Mouse (Mus musculus) MEL (cell line): ENCODE measurements around the gene Myh9. TPM values are rescaled to one million over a fixed set of nuclear protein-coding genes. Genes with fewer than 3 reads are reported as not detected.

Experiments used
- DNase-seq: peaks from one replicate; pipeline ENCODE4 v3.0.0; 2011; ENCODE audit warnings: low read depth, low spot score
- H3K27ac ChIP-seq: 2 replicates; pipeline ENCODE4 v1.5.1; 2012; ENCODE audit warnings: low read depth, mild to moderate bottlenecking, control low read depth, low read length, moderate library complexity; ENCODE audit not compliant: control insufficient read depth
- H3K27me3 ChIP-seq, 2 experiments: fragments of 150-350 bp in 1 of 2; sonication (generic) in 1 of 2; 2 replicates each; pipeline ENCODE4 v1.6.1; 2012; ENCODE audit warnings: low read length in 2 of 2, mild to moderate bottlenecking in 2 of 2, improper control_type of control experiment in 1 of 2, moderate library complexity in 1 of 2; ENCODE audit not compliant: insufficient read depth in 2 of 2, control insufficient read depth in 1 of 2
- H3K36me3 ChIP-seq, 2 experiments: 2 replicates each; pipeline ENCODE4 v1.6.1; 2012 to 2014; ENCODE audit warnings: low read length in 2 of 2, improper control_type of control experiment in 1 of 2, inconsistent platforms in 1 of 2, mild to moderate bottlenecking in 1 of 2; ENCODE audit not compliant: insufficient read depth in 2 of 2, control insufficient read depth in 1 of 2
- H3K4me1 ChIP-seq, 2 experiments: fragments of 150-350 bp in 1 of 2; sonication (generic) in 1 of 2; 2 replicates each; pipeline ENCODE4 v1.6.1; 2012; ENCODE audit warnings: low read length in 2 of 2, improper control_type of control experiment in 1 of 2, mild to moderate bottlenecking in 1 of 2; ENCODE audit not compliant: insufficient read depth in 2 of 2, control insufficient read depth in 1 of 2
- H3K4me3 ChIP-seq, 2 experiments: fragments of 150-350 bp in 1 of 2; sonication (generic) in 1 of 2; 2 replicates each; pipeline ENCODE4 v1.5.1; 2012; ENCODE audit warnings: low read depth in 2 of 2, low read length in 2 of 2, mild to moderate bottlenecking in 2 of 2, moderate library complexity in 2 of 2, control low read depth in 1 of 2, improper control_type of control experiment in 1 of 2; ENCODE audit not compliant: control insufficient read depth in 1 of 2, insufficient read depth in 1 of 2
- H3K79me2 ChIP-seq: 2 replicates; pipeline ENCODE4 v1.6.1; 2012; ENCODE audit warnings: mild to moderate bottlenecking, low read length, moderate library complexity; ENCODE audit not compliant: control insufficient read depth, poor library complexity, insufficient read depth
- H3K9ac ChIP-seq: 2 replicates; pipeline ENCODE4 v1.6.1; 2012; ENCODE audit warnings: low read depth, mild to moderate bottlenecking, control low read depth, low read length, moderate library complexity; ENCODE audit not compliant: control insufficient read depth, poor library complexity, severe bottlenecking
- H3K9me3 ChIP-seq: fragments of 150-350 bp; sonication (generic); replicated peaks from 2 replicates; pipeline ENCODE4 v1.6.1; 2012; ENCODE audit warnings: mild to moderate bottlenecking, low read length, improper control_type of control experiment, moderate library complexity; ENCODE audit not compliant: insufficient read depth
- BHLHE40 ChIP-seq: IDR thresholded peaks from 2 replicates; pipeline ENCODE4 v1.6.1; 2012; ENCODE audit warnings: low read depth, mild to moderate bottlenecking, inconsistent platforms, low read length, improper control_type of control experiment, borderline replicate concordance
- CHD2 ChIP-seq: IDR thresholded peaks from 2 replicates; pipeline ENCODE4 v1.6.1; 2011; ENCODE audit warnings: low read length, improper control_type of control experiment
- E2F4 ChIP-seq: IDR thresholded peaks from 2 replicates; pipeline ENCODE4 v1.6.1; 2011; ENCODE audit warnings: low read depth, low read length, improper control_type of control experiment, borderline replicate concordance
- ELF1 ChIP-seq: IDR thresholded peaks from 2 replicates; pipeline ENCODE4 v1.6.1; 2014; ENCODE audit warnings: low read depth, mild to moderate bottlenecking, inconsistent platforms, low read length, improper control_type of control experiment, moderate library complexity
- EP300 ChIP-seq, 2 experiments: IDR thresholded peaks; 2 replicates each; pipeline ENCODE4 v1.6.1; 2011; ENCODE audit warnings: improper control_type of control experiment in 2 of 2, low read length in 2 of 2, low read depth in 1 of 2, mild to moderate bottlenecking in 1 of 2
- ETS1 ChIP-seq: IDR thresholded peaks from 2 replicates; pipeline ENCODE4 v1.6.1; 2012; ENCODE audit warnings: low read depth, mild to moderate bottlenecking, inconsistent platforms, low read length, improper control_type of control experiment, moderate library complexity
- GATA1 ChIP-seq: IDR thresholded peaks from 2 replicates; pipeline ENCODE4 v1.6.1; 2011; ENCODE audit warnings: low read depth, low read length, improper control_type of control experiment
- MAX ChIP-seq: IDR thresholded peaks from 2 replicates; pipeline ENCODE4 v1.6.1; 2011; ENCODE audit warnings: low read length, improper control_type of control experiment
- MEF2A ChIP-seq: IDR thresholded peaks from 2 replicates; pipeline ENCODE4 v1.6.1; 2014; ENCODE audit warnings: low read depth, mild to moderate bottlenecking, inconsistent platforms, low read length, improper control_type of control experiment; ENCODE audit not compliant: poor library complexity, insufficient replicate concordance, severe bottlenecking; ENCODE audit errors: extremely low read depth
- MXI1 ChIP-seq: IDR thresholded peaks from 2 replicates; pipeline ENCODE4 v1.6.1; 2011; ENCODE audit warnings: mild to moderate bottlenecking, low read depth, low read length, improper control_type of control experiment
- MYC ChIP-seq: IDR thresholded peaks from 2 replicates; pipeline ENCODE4 v1.6.1; 2011; ENCODE audit warnings: low read depth, mild to moderate bottlenecking, low read length, improper control_type of control experiment, moderate library complexity
- NELFE ChIP-seq: IDR thresholded peaks from 2 replicates; pipeline ENCODE4 v1.6.1; 2011; ENCODE audit warnings: low read depth, low read length, improper control_type of control experiment
- POLR2A ChIP-seq, 2 experiments: IDR thresholded peaks; 2 replicates each; pipeline ENCODE4 v1.6.1; 2011 to 2012; ENCODE audit warnings: low read length in 2 of 2, mild to moderate bottlenecking in 2 of 2, control low read depth in 1 of 2, improper control_type of control experiment in 1 of 2, low read depth in 1 of 2, moderate library complexity in 1 of 2; ENCODE audit not compliant: control insufficient read depth in 1 of 2, insufficient read depth in 1 of 2, poor library complexity in 1 of 2
- POLR2AphosphoS5 ChIP-seq: IDR thresholded peaks from 2 replicates; pipeline ENCODE4 v1.6.1; 2012; ENCODE audit warnings: low read depth, borderline replicate concordance, mild to moderate bottlenecking, inconsistent platforms, low read length, moderate library complexity, mixed read lengths
- RAD21 ChIP-seq: IDR thresholded peaks from 2 replicates; pipeline ENCODE4 v1.6.1; 2011; ENCODE audit warnings: mild to moderate bottlenecking, low read depth, low read length, improper control_type of control experiment
- RCOR1 ChIP-seq: IDR thresholded peaks from 2 replicates; pipeline ENCODE4 v1.6.1; 2012; ENCODE audit warnings: low read depth, mild to moderate bottlenecking, inconsistent platforms, low read length, improper control_type of control experiment
- TAL1 ChIP-seq: IDR thresholded peaks from 2 replicates; pipeline ENCODE4 v1.6.1; 2012; ENCODE audit warnings: mild to moderate bottlenecking, inconsistent platforms, low read length, moderate library complexity, mixed read lengths
- TCF12 ChIP-seq: IDR thresholded peaks from 2 replicates; pipeline ENCODE4 v1.6.1; 2014; ENCODE audit warnings: low read depth, mild to moderate bottlenecking, inconsistent platforms, low read length, improper control_type of control experiment, moderate library complexity
- UBTF ChIP-seq: IDR thresholded peaks from 2 replicates; pipeline ENCODE4 v1.6.1; 2012; ENCODE audit warnings: low read depth, mild to moderate bottlenecking, inconsistent platforms, low read length, improper control_type of control experiment, moderate library complexity, borderline replicate concordance; ENCODE audit not compliant: insufficient read depth
- ZMIZ1 ChIP-seq: IDR thresholded peaks from 2 replicates; pipeline ENCODE4 v1.6.1; 2012; ENCODE audit warnings: low read depth, mild to moderate bottlenecking, inconsistent platforms, low read length, improper control_type of control experiment, moderate library complexity
- ZNF384 ChIP-seq: IDR thresholded peaks from 2 replicates; pipeline ENCODE4 v1.6.1; 2012; ENCODE audit warnings: low read depth, mild to moderate bottlenecking, inconsistent platforms, low read length, improper control_type of control experiment
- polyA plus RNA-seq, 2 experiments: library from polyadenylated mRNA; stranded (reverse) in 1 of 2; unstranded in 1 of 2; fragments of >175 nt in 1 of 2; fragments of >200 nt in 1 of 2; gene quantifications; 2 replicates each; pipeline versions ENCODE4 v1.2.1 to v1.2.4; 2012; ENCODE audit warnings: low replicate concordance in 2 of 2, low read depth in 1 of 2; ENCODE audit not compliant: insufficient read length in 2 of 2, insufficient read depth in 1 of 2, missing spikeins in 1 of 2
- total RNA-seq: library from RNA; depleted of rRNA; stranded (reverse); fragments of 300-350 nt; gene quantifications from 2 replicates; pipeline ENCODE4 v1.2.3, GENCODE M21; 2012

Gene Myh9
- total and polyA plus RNA-seq, 3 experiments = 59.3 to 176 (median 158) TPM

- TF ChIP-seq E2F4 (no peak), BHLHE40 (no peak), MXI1 (no peak)
These were observed 22.2 kb upstream of the Myh9 start (continued) for GRCm38 (mm10) chr15:77864063-77864758.

GRCm38 (mm10) chr15:77862991-77863972 lies 21.3 kb upstream of the Myh9 start:
- DNase-seq = no peak
- no peaks in the 10 kb centered on the region for H3K27me3 ChIP-seq
- no peak overlapping the region for H3K27ac ChIP-seq
- no peaks in the 10 kb centered on the region for H3K79me2 ChIP-seq
- no peaks in the 10 kb centered on the region for H3K36me3 ChIP-seq
- H3K9ac ChIP-seq = no peak overlapping the region
- no peaks in the 10 kb centered on the region for H3K4me1 ChIP-seq
- TF ChIP-seq ZNF384 (no peak), POLR2AphosphoS5 (no peak), POLR2A (IDR thresholded peaks at IDR 0.05; ENCODE audit: control insufficient read depth in 1 of 2, insufficient read depth in 1 of 2, low read depth in 1 of 2, low read length in 2 of 2, poor library complexity in 1 of 2) (no peak), TCF12 (no peak), NELFE (no peak), RAD21 (no peak), ETS1 (no peak), E2F4 (no peak), EP300 (IDR thresholded peaks at IDR 0.05; ENCODE audit: low read depth in 1 of 2, low read length in 2 of 2) (no peak), GATA1 (no peak), RCOR1 (no peak), CHD2 (no peak), MEF2A (no peak), UBTF (no peak), ZMIZ1 (no peak), MYC (no peak), ELF1 (no peak), TAL1 (no peak), MAX (no peak), BHLHE40 (no peak)
- TF ChIP-seq, all 39 proteins: peak for 0
- Histone ChIP-seq H3K4me3 (no peak overlapping the region), H3K9me3 (no peaks in the 10 kb centered on the region)
